Mouse (Mus musculus) bone marrow macrophage, adult 2 months (primary cell): ENCODE measurements around the gene Crocc.

Source experiments
- CTCF ChIP-seq: IDR thresholded peaks from 2 replicates; pipeline ENCODE4 v1.5.1; 2012; ENCODE audit warnings: low read depth, mild to moderate bottlenecking, low read length, moderate library complexity
- POLR2A ChIP-seq: IDR thresholded peaks from 2 replicates; pipeline ENCODE4 v1.6.1; 2012; ENCODE audit warnings: mild to moderate bottlenecking, low read depth, low read length, borderline replicate concordance

DNA sequence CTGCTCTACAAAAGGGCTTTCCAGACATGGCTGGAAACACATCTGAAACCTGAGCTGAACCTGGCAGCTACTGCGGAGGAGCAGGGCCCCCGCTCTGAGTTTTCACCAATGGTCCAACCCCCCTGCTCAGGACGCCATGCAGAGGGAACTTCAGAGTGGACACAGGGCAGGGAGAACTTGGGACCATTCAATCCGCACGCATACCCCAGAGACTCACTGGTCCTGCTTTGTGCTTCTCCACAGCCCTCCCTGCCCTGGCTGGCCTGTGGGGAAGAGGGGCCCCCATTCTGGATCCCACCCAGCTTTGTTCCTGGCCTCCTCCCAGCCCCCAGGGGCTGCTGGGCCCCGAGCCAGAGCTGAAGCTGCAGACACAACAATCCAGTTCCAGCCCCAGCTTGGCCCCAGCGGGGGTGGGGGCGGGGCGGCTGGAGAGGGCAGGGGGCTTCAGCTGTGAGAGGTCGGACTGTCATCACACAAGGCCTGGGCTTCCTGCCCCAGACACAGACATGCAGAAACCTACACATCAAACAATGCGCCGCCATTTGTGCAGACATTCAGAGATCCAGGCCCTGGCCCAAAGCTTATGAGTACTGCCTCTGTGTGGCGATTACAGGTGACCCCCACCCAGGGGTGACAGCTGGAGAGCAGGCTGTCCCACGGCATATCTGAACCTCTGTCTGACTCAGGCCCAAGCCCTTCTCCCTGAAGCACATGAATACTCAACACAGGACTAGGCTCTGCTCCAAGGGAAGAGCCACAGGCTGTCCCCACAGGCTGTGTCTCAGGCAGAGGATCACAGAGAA lies 39.3 kb downstream of the Crocc start:
- TF ChIP-seq CTCF (no peak), POLR2A (no peak)
